Comparison of ENCODE assay signal across 10 mouse cellular contexts in the genomic region with DNA sequence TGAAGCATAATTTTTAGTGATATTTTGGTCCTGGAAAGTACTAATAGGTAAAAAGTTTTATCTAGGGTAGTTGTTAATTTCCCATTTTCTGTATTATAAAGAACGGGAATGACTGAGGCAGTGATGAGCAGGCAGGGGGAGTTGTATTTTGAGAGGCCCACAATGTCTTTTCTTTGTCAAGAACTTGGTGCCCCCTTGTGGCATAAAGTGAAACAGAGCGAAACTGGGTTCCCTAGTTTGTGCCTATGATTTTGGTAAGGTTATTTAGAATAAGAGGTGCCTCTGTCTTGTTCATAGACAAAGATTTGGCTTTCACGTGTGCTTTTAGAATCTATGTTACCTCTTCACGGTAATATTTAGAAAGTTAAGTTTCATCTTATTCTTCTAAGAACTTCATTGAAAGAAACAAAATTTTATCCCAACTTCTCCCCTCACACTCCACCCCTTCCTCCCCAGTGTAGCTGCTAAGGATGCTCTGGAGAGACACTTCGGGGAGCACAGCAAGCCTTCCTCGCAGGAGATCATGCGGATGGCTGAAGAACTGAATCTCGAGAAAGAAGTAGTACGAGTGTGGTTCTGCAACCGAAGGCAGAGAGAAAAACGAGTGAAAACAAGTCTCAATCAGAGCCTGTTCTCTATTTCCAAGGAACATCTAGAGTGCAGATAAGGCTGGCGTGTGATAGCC. TPM values are rescaled to one million over a fixed set of nuclear protein-coding genes. Genes with fewer than 3 reads are reported as not detected.
DNase-seq lines count a peak whose midpoint lies in the region; ATAC-seq lines count a peak whose summit lies in the region.
"Had no signal": no experiment of that assay in that cellular context is flagged by ENCODE, and none has a peak within 500 bp of the region (broad histone marks: within the 10 kb centered on the region; RNA-seq: fewer than 3 reads in every experiment).

No protein-coding gene starts in this region.

- no peaks in the 10 kb centered on the region for H3K4me1 ChIP-seq in forebrain, embryonic 11.5 days (replicated peaks; ENCODE audit: control insufficient read depth, insufficient read depth, low read length)
- H3K4me1 ChIP-seq in forebrain, embryonic 12.5 days = peaks cover 4% of the 10 kb centered on the region; the same call in 1 of the 2 replicates
- H3K4me1 ChIP-seq: liver, embryonic 13.5 days had no signal

- DNase-seq in forebrain, embryonic 11.5 days (ENCODE audit: low spot score) = peak; percentile 69
- peak; percentile 36 for DNase-seq in urinary bladder, postnatal 14 days (ENCODE audit: low spot score)
- no peak for DNase-seq in urinary bladder, postnatal 4 days (ENCODE audit: low spot score in 2 of 2)
- peak; percentile 17 for DNase-seq in fibroblast of lung, adult 2 months (ENCODE audit: low read depth)
- DNase-seq in kidney, postnatal 4 days = peak; percentile 56
- peak; percentile 20 for DNase-seq in thymus, postnatal 25 days
- DNase-seq: liver, embryonic 13.5 days had no signal

- WGBS in forebrain, embryonic 11.5 days = 26% methylated on average over 12 of the region's 12 CpGs
- WGBS in forebrain, embryonic 12.5 days = 28% methylated on average over 12 of the region's 12 CpGs

- no peak for ATAC-seq in forebrain, embryonic 11.5 days (replicated peaks; ENCODE audit: low FRiP score)
- ATAC-seq in forebrain, embryonic 12.5 days (ENCODE audit: low FRiP score) = no peak
- ATAC-seq in megakaryocyte, adult 5-6 weeks (ENCODE audit: poor library complexity, severe bottlenecking) = peak; percentile 88

- no peak overlapping the region for H3K4me3 ChIP-seq in forebrain, embryonic 11.5 days (ENCODE audit: low read depth, low read length)
- no peak overlapping the region for H3K4me3 ChIP-seq in forebrain, embryonic 12.5 days (replicated peaks)
- H3K4me3 ChIP-seq: liver, embryonic 13.5 days had no signal

- H3K27ac ChIP-seq in forebrain, embryonic 11.5 days (ENCODE audit: low read depth, low read length) = no peak overlapping the region
- no peak overlapping the region for H3K27ac ChIP-seq in forebrain, embryonic 12.5 days
- H3K27ac ChIP-seq: liver, embryonic 13.5 days had no signal

- no peaks in the 10 kb centered on the region for H3K9me3 ChIP-seq in forebrain, embryonic 11.5 days (ENCODE audit: control insufficient read depth, low read length)
- no peaks in the 10 kb centered on the region for H3K9me3 ChIP-seq in forebrain, embryonic 12.5 days
- H3K9me3 ChIP-seq: liver, embryonic 13.5 days had no signal

- no peaks in the 10 kb centered on the region for H3K36me3 ChIP-seq in forebrain, embryonic 11.5 days (ENCODE audit: control insufficient read depth, insufficient read depth, low read length)
- no peaks in the 10 kb centered on the region for H3K36me3 ChIP-seq in forebrain, embryonic 12.5 days (replicated peaks)
- H3K36me3 ChIP-seq: liver, embryonic 13.5 days had no signal

- no peak overlapping the region for H3K4me2 ChIP-seq in forebrain, embryonic 11.5 days (ENCODE audit: low read depth, low read length, severe bottlenecking)
- H3K4me2 ChIP-seq in forebrain, embryonic 12.5 days = no peak overlapping the region
- H3K4me2 ChIP-seq: liver, embryonic 13.5 days had no signal

- H3K27me3 ChIP-seq in forebrain, embryonic 11.5 days (ENCODE audit: control insufficient read depth, insufficient read depth, low read length) = no peaks in the 10 kb centered on the region
- no peaks in the 10 kb centered on the region for H3K27me3 ChIP-seq in forebrain, embryonic 12.5 days
- H3K27me3 ChIP-seq: liver, embryonic 13.5 days had no signal

- H3K9ac ChIP-seq in forebrain, embryonic 11.5 days (ENCODE audit: low read length) = no peak overlapping the region
- no peak overlapping the region for H3K9ac ChIP-seq in forebrain, embryonic 12.5 days
- H3K9ac ChIP-seq: liver, embryonic 13.5 days had no signal

RNA-seq across cellular contexts. Expression of a gene that starts 13.1 kb away (rescaled TPM):
- polyA plus RNA-seq in forebrain, embryonic 11.5 days (2014; fragmentation: Nextera tagmentation; extraction: Ambion mirVana) = not detected in 2 replicates
- polyA plus RNA-seq in forebrain, embryonic 12.5 days (2016; fragmentation: Nextera tagmentation; extraction: Ambion mirVana) = not detected in 2 replicates
- total RNA-seq in megakaryocyte, adult 5-6 weeks (2015) = not detected in 2 replicates
- not detected in 2 replicates for total RNA-seq in megakaryocyte, adult 5-6 weeks (2017)
- polyA plus RNA-seq: liver, embryonic 13.5 days; testis, adult 2 months had no signal

RNA-seq across cellular contexts. Expression of a gene that starts 29.1 kb away (rescaled TPM):
- 40.0 and 48.4 TPM in 2 replicates for polyA plus RNA-seq in forebrain, embryonic 11.5 days (2014; fragmentation: Nextera tagmentation; extraction: Ambion mirVana)
- polyA plus RNA-seq in forebrain, embryonic 12.5 days (2016; fragmentation: Nextera tagmentation; extraction: Ambion mirVana) = 40.4 and 43.6 TPM in 2 replicates
- 77.8 and 92.2 TPM in 2 replicates for total RNA-seq in megakaryocyte, adult 5-6 weeks (2015)
- total RNA-seq in megakaryocyte, adult 5-6 weeks (2017) = 50.5 and 53.0 TPM in 2 replicates

Comparison
In these comparisons a context has a peak if more than half of its experiments do, and no peak if none do; other contexts are left out.
1. DNase-seq: peak in forebrain, embryonic 11.5 days (single experiment), urinary bladder, postnatal 14 days (single experiment), fibroblast of lung, adult 2 months (single experiment), kidney, postnatal 4 days (2 of 2) and thymus, postnatal 25 days (single experiment); none in urinary bladder, postnatal 4 days (0 of 2).